Mouse (Mus musculus) CH12.LX (cell line): Measurements from ENCODE around the gene Rps2.

Experiments
- CHD2 ChIP-seq: IDR thresholded peaks from 2 replicates; pipeline ENCODE4 v1.6.1; 2011; ENCODE audit warnings: low read length, improper control_type of control experiment
- CTCF ChIP-seq, 2 experiments: IDR thresholded peaks in 1 of 2; conservative IDR thresholded peaks in 1 of 2; 2 replicates each; pipeline ENCODE4 v1.5.1; 2011 to 2012; ENCODE audit warnings: low read depth in 2 of 2, low read length in 2 of 2, improper control_type of control experiment in 1 of 2, inconsistent platforms in 1 of 2, mild to moderate bottlenecking in 1 of 2, moderate library complexity in 1 of 2
- ELF1 ChIP-seq: IDR thresholded peaks from 2 replicates; pipeline ENCODE4 v1.6.1; 2014; ENCODE audit warnings: low read depth, mild to moderate bottlenecking, inconsistent platforms, low read length, improper control_type of control experiment
- IRF4 ChIP-seq: IDR thresholded peaks from 2 replicates; pipeline ENCODE4 v1.6.1; 2014; ENCODE audit warnings: low read depth, mild to moderate bottlenecking, inconsistent platforms, low read length, improper control_type of control experiment
- JUND ChIP-seq: conservative IDR thresholded peaks from 2 replicates; pipeline ENCODE4 v1.6.1; 2011; ENCODE audit warnings: low read depth, low read length, improper control_type of control experiment
- KAT2A ChIP-seq: IDR thresholded peaks from 2 replicates; pipeline ENCODE4 v1.6.1; 2012; ENCODE audit warnings: low read length, improper control_type of control experiment, inconsistent platforms; ENCODE audit not compliant: insufficient replicate concordance
- MAX ChIP-seq: IDR thresholded peaks from 2 replicates; pipeline ENCODE4 v1.6.1; 2011; ENCODE audit warnings: low read length, improper control_type of control experiment
- MYC ChIP-seq: IDR thresholded peaks from 2 replicates; pipeline ENCODE4 v1.6.1; 2011; ENCODE audit warnings: low read depth, mild to moderate bottlenecking, improper control_type of control experiment, low read length
- NRF1 ChIP-seq: IDR thresholded peaks from 2 replicates; pipeline ENCODE4 v1.6.1; 2014; ENCODE audit warnings: low read depth, mild to moderate bottlenecking, inconsistent platforms, low read length, improper control_type of control experiment, moderate library complexity
- POLR2A ChIP-seq: IDR thresholded peaks from 2 replicates; pipeline ENCODE4 v1.6.1; 2011; ENCODE audit warnings: low read depth, mild to moderate bottlenecking, improper control_type of control experiment, low read length
- POLR2AphosphoS2 ChIP-seq: IDR thresholded peaks from 2 replicates; pipeline ENCODE4 v1.6.1; 2011; ENCODE audit warnings: low read depth, low read length, improper control_type of control experiment
- USF2 ChIP-seq: conservative IDR thresholded peaks from 2 replicates; pipeline ENCODE4 v1.6.1; 2011; ENCODE audit warnings: low read depth, low read length, improper control_type of control experiment
- ZC3H11A ChIP-seq: IDR thresholded peaks from 2 replicates; pipeline ENCODE4 v1.6.1; 2012; ENCODE audit warnings: low read depth, mild to moderate bottlenecking, inconsistent platforms, low read length, improper control_type of control experiment

DNA sequence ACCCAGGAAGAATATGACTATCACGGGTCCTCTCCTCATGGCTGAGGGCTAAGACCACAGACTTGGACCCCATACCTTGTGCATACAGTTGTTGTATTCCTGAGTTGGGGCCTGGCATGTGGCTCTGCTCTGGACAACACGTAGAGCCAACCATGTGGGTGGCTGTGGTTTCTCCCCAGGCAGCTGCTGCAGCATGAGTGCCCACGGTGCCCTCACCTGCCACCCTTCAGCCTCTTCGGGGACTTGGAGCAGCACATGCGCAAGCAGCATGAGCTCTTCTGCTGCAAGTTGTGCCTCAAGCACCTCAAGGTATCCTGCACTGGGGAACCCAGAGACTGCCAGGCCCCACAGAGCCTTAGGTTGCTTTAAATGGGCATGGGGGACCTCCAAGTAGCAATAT is 41.0 kb upstream of the Rps2 start:
- no peak for TF ChIP-seq KAT2A
- TF ChIP-seq CTCF (conservative IDR thresholded peaks at IDR 0.05 in 1 of 2, IDR thresholded peaks at IDR 0.05 in 1 of 2; ENCODE audit: low read depth in 2 of 2, low read length in 2 of 2): no peak
- TF ChIP-seq POLR2A: no peak
- no peak for TF ChIP-seq MYC
- TF ChIP-seq CHD2: no peak
- TF ChIP-seq ELF1: no peak
- TF ChIP-seq ZC3H11A: no peak
- TF ChIP-seq JUND: no peak
- TF ChIP-seq USF2: no peak
- no peak for TF ChIP-seq MAX
- TF ChIP-seq IRF4: no peak
- no peak for TF ChIP-seq POLR2AphosphoS2
- no peak for TF ChIP-seq NRF1
